Mouse (Mus musculus) kidney, postnatal 14 days (tissue): ENCODE data around the gene Cavin3.
"Not testable (repeated sequence)": the region's sequence is repeated elsewhere in the genome, so short reads cannot be mapped to it uniquely, and the experiment has no call there.

Source experiments
- DNase-seq: peaks from one replicate; pipeline ENCODE4 v3.0.0; 2022; ENCODE audit warnings: mixed read lengths

Gene Cavin3

DNA sequence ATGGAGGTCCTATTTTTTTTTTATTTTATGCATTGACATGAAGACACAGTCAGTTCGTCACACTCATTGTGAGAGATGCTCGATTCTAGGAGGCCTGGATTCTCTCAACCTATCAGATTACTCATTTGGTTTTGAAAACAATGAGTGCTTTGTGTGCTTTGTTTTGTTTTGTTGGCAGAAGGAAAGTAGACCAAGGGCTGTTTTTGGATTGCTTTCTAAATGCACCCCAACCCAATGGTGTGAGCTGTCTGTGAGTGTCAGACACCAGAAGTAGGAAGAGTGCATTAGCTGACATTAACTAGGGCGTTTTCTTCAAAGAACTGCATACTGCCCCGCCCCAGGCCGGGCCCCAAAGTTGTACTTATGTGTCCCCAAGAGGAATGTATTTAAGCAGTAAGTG is 2.0 kb downstream of the Cavin3 start:
- DNase-seq, result no peak

- DNase-seq, result no peak
Observed at GRCm38 (mm10) chr7:105479232-105479631, 2.9 kb downstream of the Cavin3 start.

DNA sequence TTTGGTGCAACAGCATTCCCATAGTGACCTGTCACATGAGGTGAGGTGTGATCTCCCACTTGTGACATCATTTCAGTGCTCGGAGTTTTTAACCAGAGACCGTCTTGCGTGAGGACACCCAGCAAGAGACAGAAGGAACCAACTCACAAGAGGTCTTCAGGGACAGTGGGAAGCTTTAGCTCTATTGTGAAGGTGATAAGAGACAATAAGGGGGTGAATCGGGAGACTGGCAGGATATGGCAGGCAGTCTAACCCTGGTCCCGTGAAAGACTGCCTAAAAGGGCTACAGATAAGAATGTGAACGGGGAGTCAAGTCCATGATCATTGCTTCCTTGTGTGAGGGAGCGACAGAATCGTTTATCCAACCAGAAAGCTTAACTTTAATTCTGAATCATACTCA is 3.8 kb downstream of the Cavin3 start:
- DNase-seq, result no peak

- peak; percentile 68 for DNase-seq
Observed at GRCm38 (mm10) chr7:105477841-105478240, 4.3 kb downstream of the Cavin3 start.

- no peak for DNase-seq
Observed at GRCm38 (mm10) chr7:105477433-105477700, 4.7 kb downstream of the Cavin3 start.

- DNase-seq, result no peak
Observed at GRCm38 (mm10) chr7:105476683-105477432, 5.2 kb downstream of the Cavin3 start.

DNA sequence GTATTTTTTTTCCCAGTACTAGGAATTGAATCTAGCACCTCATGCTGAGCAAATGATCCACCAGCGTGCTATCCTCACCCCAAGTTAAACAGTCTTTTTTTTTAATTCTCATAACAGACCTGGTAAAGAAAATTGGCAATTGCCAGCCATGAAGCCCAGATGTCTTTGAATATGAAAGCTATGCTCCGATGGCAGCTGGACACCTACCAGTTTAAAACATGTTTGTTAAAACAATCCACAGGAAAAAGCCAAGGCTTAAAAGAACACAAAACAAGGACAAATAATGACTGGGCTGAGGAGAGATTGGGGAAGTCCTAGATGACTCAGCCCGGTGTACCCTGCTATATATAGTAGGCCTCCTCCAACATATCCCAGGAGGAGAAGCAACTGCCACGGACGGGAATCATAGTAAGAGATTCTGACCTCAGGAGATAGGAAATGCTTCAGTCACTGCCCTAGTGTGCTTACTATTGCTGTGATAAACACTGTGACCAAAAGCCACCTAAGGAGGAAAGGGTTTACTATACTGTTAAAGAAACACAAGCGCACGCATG is 6.6 kb downstream of the Cavin3 start:
- DNase-seq, result peak; percentile 42

GRCm38 (mm10) chr7:105474771-105475315 is 7.3 kb downstream of the Cavin3 start:
- no peak for DNase-seq

GRCm38 (mm10) chr7:105472607-105473006 is 9.5 kb downstream of the Cavin3 start:
- no peak for DNase-seq

DNA sequence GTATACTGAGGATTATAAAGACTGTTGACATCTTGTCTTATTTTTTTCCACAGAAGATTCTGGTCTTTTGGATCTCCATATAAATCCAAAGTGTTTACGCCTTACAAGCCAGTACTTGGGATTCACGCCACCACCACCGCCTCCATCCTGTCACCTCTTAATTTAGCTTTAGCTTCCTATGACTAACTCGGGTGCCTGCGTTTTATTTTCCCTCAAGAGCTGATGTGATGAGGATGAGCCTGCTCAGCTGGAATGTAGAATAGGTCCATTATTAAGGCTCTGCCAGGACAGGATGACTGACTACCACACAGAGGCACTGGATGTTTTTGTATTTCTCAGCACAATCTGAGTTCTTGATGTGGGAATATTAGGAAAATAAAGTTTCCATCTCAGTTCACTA is 16.6 kb downstream of the Cavin3 start:
- not testable (repeated sequence) for DNase-seq

- no peak for DNase-seq
Observed at GRCm38 (mm10) chr7:105458546-105458945, 23.6 kb downstream of the Cavin3 start.

DNA sequence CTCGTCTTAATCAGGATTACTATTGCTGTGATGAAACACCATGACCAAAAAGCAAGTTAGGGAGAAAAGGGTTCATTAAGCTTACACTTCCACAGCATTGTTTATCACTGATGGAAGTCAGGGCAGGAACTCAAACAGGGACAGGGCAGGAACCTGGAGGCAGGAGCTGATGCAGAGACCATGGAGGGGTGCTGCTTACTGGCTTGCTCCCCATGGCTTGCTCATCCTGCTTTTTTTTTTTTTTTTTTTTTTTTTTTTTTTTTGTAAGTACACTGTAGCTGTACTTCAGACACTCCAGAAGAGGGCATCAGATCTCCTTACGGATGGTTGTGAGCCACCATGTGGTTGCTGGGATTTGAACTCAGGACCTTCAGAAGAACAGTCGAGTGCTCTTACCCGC is 28.8 kb downstream of the Cavin3 start:
- not testable (repeated sequence) for DNase-seq

GRCm38 (mm10) chr7:105445076-105445475 is 37.0 kb downstream of the Cavin3 start:
- peak; percentile 2 for DNase-seq

GRCm38 (mm10) chr7:105441426-105441825 is 40.7 kb downstream of the Cavin3 start:
- DNase-seq, result no peak

DNA sequence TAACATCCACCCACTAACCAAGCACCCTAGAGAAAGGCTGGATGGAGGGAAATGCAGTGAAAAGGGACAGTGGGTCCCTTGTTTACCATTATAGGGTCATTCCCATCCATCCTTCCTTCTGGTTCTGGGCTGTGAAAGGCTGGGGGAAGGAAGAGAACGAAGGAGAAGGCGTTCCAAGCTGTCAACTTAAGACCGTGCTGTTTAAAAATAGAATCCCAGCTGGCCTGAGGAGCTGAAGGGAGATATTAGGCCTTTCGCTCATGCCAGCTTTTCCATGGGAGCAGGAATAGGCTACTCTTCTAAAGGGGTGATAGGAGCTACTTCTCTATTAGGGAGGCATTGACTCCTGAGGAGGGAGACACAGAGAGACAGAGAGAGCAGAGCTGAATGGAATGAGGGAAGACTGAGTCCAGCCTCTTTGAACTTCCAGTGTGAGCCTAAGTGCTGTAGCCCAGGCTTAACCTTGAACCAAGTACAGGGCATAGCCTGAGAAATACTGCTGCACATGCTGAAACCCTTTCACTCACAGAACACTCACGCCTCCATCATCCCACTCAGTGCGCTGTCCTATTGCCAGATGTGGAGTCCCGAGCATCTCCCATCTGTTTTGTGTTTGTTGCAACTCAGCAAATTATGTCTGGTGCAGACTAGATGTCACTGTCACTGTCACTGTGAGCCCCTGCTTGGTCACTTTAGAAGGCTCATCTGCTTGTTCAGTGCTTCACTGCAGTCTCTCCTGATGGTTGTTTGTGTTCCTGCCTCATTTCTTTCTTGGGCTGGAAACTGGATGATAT is 43.9 kb downstream of the Cavin3 start:
- DNase-seq, result no peak

- DNase-seq, result no peak
Observed at GRCm38 (mm10) chr7:105434798-105435197, 47.3 kb downstream of the Cavin3 start.

- DNase-seq, result no peak
Observed at GRCm38 (mm10) chr7:105433859-105434258, 48.2 kb downstream of the Cavin3 start.

DNA sequence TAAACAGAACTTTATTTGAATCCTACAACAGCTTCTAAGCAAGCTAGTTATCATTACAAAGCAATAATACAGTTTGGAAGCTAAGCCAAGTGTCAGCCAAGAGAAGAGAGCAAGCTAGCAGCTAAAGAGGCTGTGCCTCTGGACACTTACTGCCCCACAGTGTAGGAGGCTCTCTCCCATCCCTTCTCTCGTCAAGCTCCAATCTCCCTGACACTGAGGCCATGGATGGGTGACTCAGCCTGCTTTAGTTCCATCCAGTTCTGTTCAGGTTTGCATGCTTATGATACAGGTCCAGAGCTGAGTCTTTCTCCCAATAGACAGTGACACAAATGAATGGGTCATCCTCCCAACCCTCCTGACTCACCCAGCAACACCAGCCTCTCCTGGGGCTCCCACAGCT is 50.0 kb downstream of the Cavin3 start:
- no peak for DNase-seq
